Mouse (Mus musculus) forebrain, embryonic 13.5 days (tissue): ENCODE data around the gene Sncb. TPM values are rescaled to one million over a fixed set of nuclear protein-coding genes. Genes with fewer than 3 reads are reported as not detected.

Source experiments
- ATAC-seq: fragments of 200-750 bp; cut with Nextera tagmentation; 2 replicates; pipeline ENCODE4 v1.8.0; 2017
- H3K27ac ChIP-seq: fragments of 300-500 bp; sonication (generic); 2 replicates; pipeline ENCODE4 v1.5.1; 2015; ENCODE audit warnings: inconsistent platforms, mild to moderate bottlenecking, moderate library complexity
- H3K27me3 ChIP-seq: fragments of 300-500 bp; sonication (generic); 2 replicates; pipeline ENCODE4 v1.6.1; 2015; ENCODE audit warnings: mild to moderate bottlenecking, inconsistent platforms
- H3K36me3 ChIP-seq: fragments of 300-500 bp; sonication (generic); 2 replicates; pipeline ENCODE4 v1.6.1; 2015; ENCODE audit warnings: mild to moderate bottlenecking, inconsistent platforms; ENCODE audit not compliant: poor library complexity, severe bottlenecking
- H3K4me1 ChIP-seq: fragments of 300-500 bp; sonication (generic); 2 replicates; pipeline ENCODE4 v1.6.1; 2015; ENCODE audit warnings: inconsistent platforms
- H3K4me2 ChIP-seq: fragments of 300-500 bp; sonication (generic); 2 replicates; pipeline ENCODE4 v1.6.1; 2015; ENCODE audit warnings: inconsistent platforms, mild to moderate bottlenecking, moderate library complexity
- H3K4me3 ChIP-seq: fragments of 300-500 bp; sonication (generic); 2 replicates; pipeline ENCODE4 v1.5.1; 2015; ENCODE audit warnings: mild to moderate bottlenecking, inconsistent platforms
- H3K9ac ChIP-seq: fragments of 300-500 bp; sonication (generic); 2 replicates; pipeline ENCODE4 v1.6.1; 2015; ENCODE audit warnings: mild to moderate bottlenecking, inconsistent platforms
- H3K9me3 ChIP-seq: fragments of 300-500 bp; sonication (generic); replicated peaks from 2 replicates; pipeline ENCODE4 v1.6.1; 2016; ENCODE audit warnings: inconsistent platforms
- WGBS: fragments of 180-500 bp; shearing (Covaris S2); methylation state at CpG from one replicate; pipeline ENCODE4 v1.1.7; 2015; 5-methylcytosine and 5-hydroxymethylcytosine counted together
- polyA plus RNA-seq: library from polyadenylated mRNA; unstranded; fragments of >200 nt; fragmentation: Nextera tagmentation; extraction: Ambion mirVana; gene quantifications from 2 replicates; pipeline ENCODE4 v1.2.1, GENCODE M21; 2015

The Sncb gene
- polyA plus RNA-seq, 1 experiment from 2014 or later: 9.1 TPM

- H3K27me3 ChIP-seq: peaks cover 51% of the 10 kb centered on the region
- peak overlapping the region; percentile 50 for H3K9ac ChIP-seq
- peaks cover 23% of the 10 kb centered on the region for H3K4me1 ChIP-seq
- peak overlapping the region; percentile 26 for H3K4me3 ChIP-seq
- peak; percentile 67 for ATAC-seq
- H3K36me3 ChIP-seq: peaks cover 65% of the 10 kb centered on the region
- 2% methylated on average over 71 of the region's 87 CpGs for WGBS
- H3K4me2 ChIP-seq: peak overlapping the region; percentile 54
- no peak overlapping the region for H3K27ac ChIP-seq
- H3K9me3 ChIP-seq: no peaks in the 10 kb centered on the region
Observed at GRCm38 (mm10) chr13:54737488-54738212, 28.7 kb downstream of the Sncb start.

GRCm38 (mm10) chr13:54736931-54737330 is 29.5 kb downstream of the Sncb start:
- Histone ChIP-seq H3K27ac (no peak overlapping the region), H3K9me3 (no peaks in the 10 kb centered on the region), H3K4me1 (peaks cover 23% of the 10 kb centered on the region), H3K4me2 (0 out of 2 replicates have a peak overlapping the region, but pooled peaks have one; percentile 54), H3K27me3 (peaks cover 51% of the 10 kb centered on the region), H3K36me3 (peaks cover 65% of the 10 kb centered on the region), H3K9ac (no peak overlapping the region), H3K4me3 (0 out of 2 replicates have a peak overlapping the region, but pooled peaks have one; percentile 26)
- ATAC-seq: no peak
- WGBS: 19% methylated on average over 3 of the region's 3 CpGs

GRCm38 (mm10) chr13:54726131-54726530 is 40.3 kb downstream of the Sncb start:
- WGBS: 69% methylated on average over 11 of the region's 11 CpGs
- Histone ChIP-seq H3K9me3 (peaks cover 5% of the 10 kb centered on the region; the same call in 1 of the 2 replicates), H3K4me2 (no peak overlapping the region), H3K36me3 (no peaks in the 10 kb centered on the region), H3K27me3 (no peaks in the 10 kb centered on the region), H3K27ac (no peak overlapping the region), H3K9ac (no peak overlapping the region), H3K4me3 (no peak overlapping the region), H3K4me1 (no peaks in the 10 kb centered on the region; the same call in 1 of the 2 replicates)
- no peak for ATAC-seq

GRCm38 (mm10) chr13:54723143-54723542 is 43.3 kb downstream of the Sncb start:
- WGBS: 89% methylated on average over 3 of the region's 3 CpGs
- Histone ChIP-seq H3K4me3 (no peak overlapping the region), H3K9me3 (peaks cover 5% of the 10 kb centered on the region; the same call in 1 of the 2 replicates)

DNA sequence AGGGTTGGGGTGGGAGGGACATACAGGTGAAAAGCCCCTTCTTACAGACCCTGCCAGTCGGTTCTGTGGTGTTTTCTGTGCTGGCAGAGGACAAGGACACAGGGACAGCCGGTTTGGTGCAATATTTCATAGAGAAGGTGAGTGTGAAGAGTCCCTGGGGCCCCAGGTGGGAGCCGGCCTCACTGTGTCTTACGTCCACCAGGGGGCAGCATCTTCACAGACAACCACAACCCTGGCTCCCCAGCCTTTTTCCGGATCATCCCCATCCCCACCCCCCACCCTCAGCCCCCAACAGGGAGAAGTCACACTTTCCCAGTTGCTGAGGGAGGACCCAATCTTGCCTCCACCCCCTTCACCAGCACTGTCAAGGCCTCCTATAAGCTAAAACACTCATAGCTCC is 49.5 kb downstream of the Sncb start:
- Histone ChIP-seq H3K36me3 (no peaks in the 10 kb centered on the region), H3K9ac (no peak overlapping the region), H3K4me2 (no peak overlapping the region), H3K9me3 (no peaks in the 10 kb centered on the region), H3K4me3 (no peak overlapping the region), H3K27ac (no peak overlapping the region), H3K27me3 (no peaks in the 10 kb centered on the region), H3K4me1 (no peaks in the 10 kb centered on the region)
- 0 out of 2 replicates have a peak, but pooled peaks have one; percentile 61 for ATAC-seq
- 0% methylated on average over 5 of the region's 5 CpGs for WGBS

More at GRCm38 (mm10) chr13:54723143-54723542, 43.3 kb downstream of the Sncb start:
- Histone ChIP-seq H3K36me3 (no peaks in the 10 kb centered on the region), H3K9ac (no peak overlapping the region), H3K4me2 (no peak overlapping the region), H3K27ac (no peak overlapping the region), H3K4me1 (no peaks in the 10 kb centered on the region; the same call in 1 of the 2 replicates), H3K27me3 (no peaks in the 10 kb centered on the region)
- ATAC-seq: no peak

DNA sequence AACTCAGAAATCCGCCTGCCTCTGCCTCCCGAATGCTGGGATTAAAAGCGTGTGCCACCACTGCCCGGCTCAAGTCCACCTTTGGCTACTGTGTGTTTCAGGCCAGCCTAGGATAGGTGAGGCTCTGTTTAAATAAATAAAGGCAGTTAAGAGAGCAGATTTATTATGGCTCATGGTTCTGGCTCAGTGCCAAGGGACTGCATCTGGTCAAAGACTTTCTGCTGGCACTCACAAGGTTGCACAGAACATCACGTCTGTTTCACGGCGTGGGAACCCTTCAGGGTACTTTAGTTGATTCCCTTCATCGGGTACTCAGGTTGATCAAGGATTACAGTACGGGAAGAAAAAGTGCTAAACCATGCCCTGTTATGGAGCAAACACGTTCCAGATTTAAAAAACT is 51.4 kb downstream of the Sncb start:
- 77% methylated on average over 10 of the region's 10 CpGs for WGBS
- H3K4me1 ChIP-seq: no peaks in the 10 kb centered on the region

DNA sequence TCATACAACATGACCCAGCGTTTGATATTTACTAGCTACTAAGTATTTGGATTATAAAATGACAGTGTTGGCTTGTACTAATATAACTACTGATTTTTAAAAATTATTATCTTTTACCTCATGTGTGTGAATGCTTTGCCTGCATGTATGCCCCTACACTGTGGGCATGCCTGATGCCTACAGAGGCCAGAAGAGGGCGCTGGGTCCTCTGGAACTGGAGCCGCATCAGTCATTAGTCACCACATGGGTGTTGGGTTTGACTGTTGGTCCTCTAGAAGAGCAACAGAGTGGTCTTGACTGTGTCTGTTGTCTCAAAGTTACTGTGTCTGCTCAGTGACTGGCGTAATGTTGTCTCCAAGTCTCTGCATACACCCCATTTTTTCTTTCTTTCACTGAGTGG is 52.0 kb downstream of the Sncb start:
- WGBS: 51% methylated on average over 4 of the region's 4 CpGs

More for the DNA sequence above, 51.4 kb downstream of the Sncb start:
- Histone ChIP-seq H3K27ac (no peak overlapping the region), H3K9me3 (no peaks in the 10 kb centered on the region), H3K4me2 (no peak overlapping the region), H3K9ac (no peak overlapping the region), H3K4me3 (no peak overlapping the region), H3K27me3 (no peaks in the 10 kb centered on the region), H3K36me3 (no peaks in the 10 kb centered on the region)
- ATAC-seq: no peak

GRCm38 (mm10) chr13:54710866-54711265 is 55.5 kb downstream of the Sncb start:
- Histone ChIP-seq H3K4me2 (no peak overlapping the region), H3K9ac (no peak overlapping the region), H3K4me3 (no peak overlapping the region), H3K4me1 (no peaks in the 10 kb centered on the region), H3K27ac (no peak overlapping the region), H3K27me3 (peaks cover 6% of the 10 kb centered on the region; the same call in 1 of the 2 replicates), H3K36me3 (no peaks in the 10 kb centered on the region), H3K9me3 (no peaks in the 10 kb centered on the region)
- no peak for ATAC-seq
- 77% methylated on average over 3 of the region's 3 CpGs for WGBS

More for the DNA sequence above, 52.0 kb downstream of the Sncb start:
- Histone ChIP-seq H3K4me2 (no peak overlapping the region), H3K27me3 (no peaks in the 10 kb centered on the region), H3K4me1 (no peaks in the 10 kb centered on the region), H3K9me3 (no peaks in the 10 kb centered on the region), H3K27ac (no peak overlapping the region), H3K36me3 (no peaks in the 10 kb centered on the region), H3K9ac (no peak overlapping the region), H3K4me3 (no peak overlapping the region)
- no peak for ATAC-seq

Other genes with a start within 250 kb of the Sncb start
- gene 4833439L19Rik, start 201.2 kb downstream of the Sncb start, polyA plus RNA-seq: 262 and 276 TPM in 2 replicates
- gene Arl10, start 191.6 kb downstream of the Sncb start, polyA plus RNA-seq: 52.1 and 53.5 TPM in 2 replicates
- gene Nop16, start 176.5 kb downstream of the Sncb start, polyA plus RNA-seq: 59.6 and 66.2 TPM in 2 replicates
- gene Higd2a, start 176.4 kb downstream of the Sncb start, polyA plus RNA-seq: 204 and 209 TPM in 2 replicates
- gene Cltb, start 155.3 kb downstream of the Sncb start, polyA plus RNA-seq: 57.2 and 60.3 TPM in 2 replicates
- gene Faf2, start 144.8 kb downstream of the Sncb start, polyA plus RNA-seq: 69.4 and 73.2 TPM in 2 replicates
- 98.6 and 98.8 TPM in 2 replicates for gene Rnf44, start 72.7 kb downstream of the Sncb start, polyA plus RNA-seq
- gene Cdhr2, start 65.1 kb downstream of the Sncb start, polyA plus RNA-seq: 0.05 TPM in 1 of 2 replicates, not detected in the other
- 3.5 TPM in 2 replicates for gene Gprin1, start 16.7 kb downstream of the Sncb start, polyA plus RNA-seq
- not detected in 2 replicates for gene Eif4e1b, start 17.4 kb upstream of the Sncb start, polyA plus RNA-seq
- gene Tspan17, start 22.8 kb upstream of the Sncb start, polyA plus RNA-seq: 11.9 and 15.0 TPM in 2 replicates
- 7.2 and 7.5 TPM in 2 replicates for gene Unc5a, start 182.8 kb upstream of the Sncb start, polyA plus RNA-seq